Mouse (Mus musculus) spleen, adult 2 months (tissue): ENCODE measurements around the gene Il10ra.

Experiments used
- CTCF ChIP-seq: fragments of 200-500 bp; IDR thresholded peaks from 2 replicates; pipeline ENCODE4 v1.5.1; 2011; ENCODE audit warnings: mild to moderate bottlenecking, inconsistent platforms; ENCODE audit not compliant: insufficient read depth, insufficient read length, insufficient replicate concordance; ENCODE audit errors: extremely low read depth
- POLR2A ChIP-seq: fragments of 200-500 bp; IDR thresholded peaks from 2 replicates; pipeline ENCODE4 v1.6.1; 2011; ENCODE audit warnings: low read depth, low read length, inconsistent platforms

DNA sequence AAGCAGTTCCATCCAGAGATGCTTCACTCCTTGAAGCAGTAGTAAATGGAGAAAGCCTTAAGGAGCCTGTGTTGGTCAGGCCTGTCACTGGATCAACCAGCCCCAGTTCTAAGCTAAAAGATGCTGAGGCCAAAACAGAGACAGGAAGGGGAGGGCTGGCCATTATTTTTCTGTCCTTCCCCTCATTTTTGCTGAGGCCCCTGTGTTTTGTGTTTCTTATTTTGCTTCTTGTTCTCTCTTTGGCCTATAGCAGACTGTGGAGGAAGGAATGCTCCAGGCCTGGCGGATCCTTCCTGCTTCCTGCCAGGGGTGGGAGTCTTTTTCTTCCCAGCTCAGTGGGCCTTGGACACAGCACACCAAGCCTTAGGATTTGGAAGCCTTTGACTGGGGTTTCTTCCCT, 23.5 kb downstream of the Il10ra start:
- TF ChIP-seq CTCF, result no peak
- TF ChIP-seq POLR2A, result no peak
